In the genomic region with DNA sequence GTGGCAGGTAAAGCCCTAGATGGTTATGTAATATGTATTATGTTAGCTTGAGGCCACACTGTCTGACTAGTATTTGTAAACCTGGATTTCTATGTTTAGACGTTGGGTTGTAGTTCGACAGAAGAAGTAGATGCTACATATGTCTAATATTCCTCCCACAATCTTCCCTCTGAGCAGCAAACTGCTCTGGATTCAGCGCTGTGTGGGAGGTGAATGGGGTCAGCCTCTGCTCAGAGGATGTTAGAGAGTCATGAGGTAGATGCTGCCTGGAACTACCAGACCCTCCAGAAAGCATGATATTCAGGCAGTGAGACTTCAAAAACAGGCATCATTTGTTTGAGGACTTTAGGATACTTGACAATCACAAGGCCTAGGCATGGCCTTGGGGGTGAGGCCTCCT, we compare ENCODE assay signal across 24 mouse cellular contexts.
"Had no signal": no experiment of that assay in that cellular context is flagged by ENCODE, and none has a peak within 500 bp of the region (broad histone marks: within the 10 kb centered on the region; RNA-seq: fewer than 3 reads in every experiment).

No protein-coding gene starts in this region.

- H3K27ac ChIP-seq: heart, adult 2 months; heart, embryonic 13.5 days; heart, embryonic 15.5 days; hindbrain, embryonic 13.5 days; hindbrain, embryonic 15.5 days; hindbrain, postnatal 0 days; kidney, embryonic 15.5 days; kidney, postnatal 0 days; limb, embryonic 13.5 days; limb, embryonic 15.5 days; liver, embryonic 12.5 days had no signal

- DNase-seq: gastrocnemius, postnatal 14 days; gastrocnemius, postnatal 36 days; heart, adult 11 months; heart, adult 2 months; heart, postnatal 14 days; heart, postnatal 36 days; kidney, adult 11 months; kidney, adult 2 months; kidney, adult 9 months; kidney, postnatal 14 days; kidney, postnatal 36 days; layer of hippocampus, adult 9-11 months; layer of hippocampus, postnatal 36 days; left cerebral cortex, postnatal 4 days had no signal

- H3K4me3 ChIP-seq: heart, adult 2 months; heart, embryonic 13.5 days; heart, embryonic 15.5 days; hindbrain, embryonic 13.5 days; hindbrain, embryonic 15.5 days; kidney, embryonic 15.5 days; limb, embryonic 13.5 days; limb, embryonic 15.5 days; liver, embryonic 12.5 days had no signal

- H3K4me1 ChIP-seq: heart, embryonic 13.5 days; heart, embryonic 15.5 days; hindbrain, embryonic 13.5 days; hindbrain, embryonic 15.5 days; kidney, embryonic 15.5 days; limb, embryonic 13.5 days; limb, embryonic 15.5 days; liver, embryonic 12.5 days had no signal
